Mouse (Mus musculus) CH12.LX (cell line): ENCODE results near the gene Dync2li1. TPM values are rescaled to one million over a fixed set of nuclear protein-coding genes. Genes with fewer than 3 reads are reported as not detected.

Experiments
- DNase-seq: peaks from one replicate; pipeline ENCODE4 v3.0.0-alpha.2; 2013; ENCODE audit errors: extremely low read depth
- H3K27ac ChIP-seq: 2 replicates; pipeline ENCODE4 v1.5.1; 2012; ENCODE audit warnings: low read depth, mild to moderate bottlenecking, control low read depth, moderate library complexity; ENCODE audit not compliant: insufficient read depth
- H3K27me3 ChIP-seq: replicated peaks from 2 replicates; pipeline ENCODE3; 2012; ENCODE audit warnings: inconsistent platforms
- H3K36me3 ChIP-seq, 2 experiments: replicated peaks in 1 of 2; 2 replicates each; pipeline versions ENCODE3 to v1.6.1; 2012; ENCODE audit warnings: inconsistent platforms in 1 of 2, low read length in 1 of 2, mild to moderate bottlenecking in 1 of 2, mixed read lengths in 1 of 2, moderate library complexity in 1 of 2; ENCODE audit not compliant: control insufficient read depth in 1 of 2, insufficient read depth in 1 of 2
- H3K4me1 ChIP-seq, 2 experiments: 2 replicates each; pipeline ENCODE4 v1.6.1; 2012; ENCODE audit warnings: inconsistent platforms in 1 of 2, moderate library complexity in 1 of 2; ENCODE audit not compliant: insufficient read depth in 2 of 2, control insufficient read depth in 1 of 2
- H3K4me2 ChIP-seq: 2 replicates; pipeline ENCODE4 v1.6.1; 2012; ENCODE audit warnings: low read depth, mild to moderate bottlenecking, control low read depth; ENCODE audit not compliant: poor library complexity, insufficient read depth, severe bottlenecking
- H3K4me3 ChIP-seq, 3 experiments: fragments of 150-350 bp in 1 of 3; sonication (generic) in 1 of 3; replicated peaks in 1 of 3; 2 replicates each; pipeline versions ENCODE3 to v1.5.1; 2011 to 2012; ENCODE audit warnings: low read depth in 2 of 3, low read length in 2 of 3, mild to moderate bottlenecking in 2 of 3, moderate library complexity in 2 of 3, control low read depth in 1 of 3, improper control_type of control experiment in 1 of 3, inconsistent platforms in 1 of 3, mixed read lengths in 1 of 3; ENCODE audit not compliant: poor library complexity in 1 of 3
- H3K79me2 ChIP-seq: replicated peaks from 2 replicates; pipeline ENCODE4 v1.6.1; 2012; ENCODE audit warnings: mild to moderate bottlenecking, moderate library complexity; ENCODE audit not compliant: control insufficient read depth, poor library complexity, insufficient read depth, severe bottlenecking; ENCODE audit errors: extremely low read depth
- H3K9ac ChIP-seq: 2 replicates; pipeline ENCODE4 v1.6.1; 2012; ENCODE audit warnings: low read depth, mild to moderate bottlenecking, control low read depth, moderate library complexity; ENCODE audit not compliant: insufficient read depth
- H3K9me3 ChIP-seq: replicated peaks from 2 replicates; pipeline ENCODE3; 2012; ENCODE audit warnings: low read length, inconsistent platforms, mixed read lengths
- CHD2 ChIP-seq: IDR thresholded peaks from 2 replicates; pipeline ENCODE4 v1.6.1; 2011; ENCODE audit warnings: low read length, improper control_type of control experiment
- CTCF ChIP-seq, 2 experiments: IDR thresholded peaks in 1 of 2; conservative IDR thresholded peaks in 1 of 2; 2 replicates each; pipeline ENCODE4 v1.5.1; 2011 to 2012; ENCODE audit warnings: low read depth in 2 of 2, low read length in 2 of 2, improper control_type of control experiment in 1 of 2, inconsistent platforms in 1 of 2, mild to moderate bottlenecking in 1 of 2, moderate library complexity in 1 of 2
- HCFC1 ChIP-seq: IDR thresholded peaks from 2 replicates; pipeline ENCODE4 v1.6.1; 2012; ENCODE audit warnings: low read depth, mild to moderate bottlenecking, inconsistent platforms, low read length, improper control_type of control experiment
- IRF4 ChIP-seq: IDR thresholded peaks from 2 replicates; pipeline ENCODE4 v1.6.1; 2014; ENCODE audit warnings: low read depth, mild to moderate bottlenecking, inconsistent platforms, low read length, improper control_type of control experiment
- KAT2A ChIP-seq: IDR thresholded peaks from 2 replicates; pipeline ENCODE4 v1.6.1; 2012; ENCODE audit warnings: low read length, improper control_type of control experiment, inconsistent platforms; ENCODE audit not compliant: insufficient replicate concordance
- MAX ChIP-seq: IDR thresholded peaks from 2 replicates; pipeline ENCODE4 v1.6.1; 2011; ENCODE audit warnings: low read length, improper control_type of control experiment
- MAZ ChIP-seq: IDR thresholded peaks from 2 replicates; pipeline ENCODE4 v1.6.1; 2012; ENCODE audit warnings: low read depth, mild to moderate bottlenecking, inconsistent platforms, low read length, improper control_type of control experiment, moderate library complexity
- MEF2A ChIP-seq: IDR thresholded peaks from 2 replicates; pipeline ENCODE4 v1.6.1; 2014; ENCODE audit warnings: low read depth, mild to moderate bottlenecking, inconsistent platforms, low read length, improper control_type of control experiment, borderline replicate concordance
- MXI1 ChIP-seq: IDR thresholded peaks from 2 replicates; pipeline ENCODE4 v1.6.1; 2011; ENCODE audit warnings: mild to moderate bottlenecking, low read depth, low read length, improper control_type of control experiment
- MYC ChIP-seq: IDR thresholded peaks from 2 replicates; pipeline ENCODE4 v1.6.1; 2011; ENCODE audit warnings: low read depth, mild to moderate bottlenecking, improper control_type of control experiment, low read length
- RAD21 ChIP-seq: IDR thresholded peaks from 2 replicates; pipeline ENCODE4 v1.6.1; 2011; ENCODE audit warnings: low read depth, mild to moderate bottlenecking, low read length, improper control_type of control experiment, moderate library complexity
- SIN3A ChIP-seq: IDR thresholded peaks from 2 replicates; pipeline ENCODE4 v1.6.1; 2012; ENCODE audit warnings: low read length, improper control_type of control experiment, inconsistent platforms
- TBP ChIP-seq: conservative IDR thresholded peaks from 2 replicates; pipeline ENCODE4 v1.6.1; 2011; ENCODE audit warnings: low read depth, low read length, improper control_type of control experiment
- TCF12 ChIP-seq: IDR thresholded peaks from 2 replicates; pipeline ENCODE4 v1.6.1; 2014; ENCODE audit warnings: low read depth, mild to moderate bottlenecking, inconsistent platforms, low read length, improper control_type of control experiment
- UBTF ChIP-seq: IDR thresholded peaks from 2 replicates; pipeline ENCODE4 v1.6.1; 2012; ENCODE audit warnings: low read depth, mild to moderate bottlenecking, inconsistent platforms, low read length, improper control_type of control experiment, moderate library complexity
- ZC3H11A ChIP-seq: IDR thresholded peaks from 2 replicates; pipeline ENCODE4 v1.6.1; 2012; ENCODE audit warnings: low read depth, mild to moderate bottlenecking, inconsistent platforms, low read length, improper control_type of control experiment
- ZKSCAN1 ChIP-seq: IDR thresholded peaks from 2 replicates; pipeline ENCODE4 v1.6.1; 2012; ENCODE audit warnings: low read depth, inconsistent platforms, low read length, improper control_type of control experiment, borderline replicate concordance
- ZMIZ1 ChIP-seq: IDR thresholded peaks from 2 replicates; pipeline ENCODE4 v1.6.1; 2012; ENCODE audit warnings: low read depth, mild to moderate bottlenecking, inconsistent platforms, low read length, improper control_type of control experiment
- ZNF384 ChIP-seq: IDR thresholded peaks from 2 replicates; pipeline ENCODE4 v1.6.1; 2012; ENCODE audit warnings: low read depth, low read length, improper control_type of control experiment, inconsistent platforms
- dilution Hi-C: fragments of 300-500 bp; cut with MboI; formaldehyde crosslinking; loops from 2 replicates; pipeline ENCODE4 v1.14.3; 2020; ENCODE audit warnings: low sequenced_read_pairs; ENCODE audit not compliant: extremely low pct_unique_long_range_greater_than_20kb, extremely low pct_ligation_motif_present
- in situ Hi-C: fragments of 300-500 bp; cut with MboI; formaldehyde crosslinking; loops from 3 replicates; pipeline ENCODE4 v1.14.3; 2019; ENCODE audit warnings: low sequenced_read_pairs, low pct_ligation_motif_present, low pct_unique_long_range_greater_than_20kb, mixed read lengths
- polyA plus RNA-seq: library from polyadenylated mRNA; unstranded; fragments of >175 nt; gene quantifications from 2 replicates; pipeline ENCODE4 v1.2.1, GENCODE M21; 2012; ENCODE audit warnings: low read depth; ENCODE audit not compliant: insufficient read length
- total RNA-seq, 2 experiments: library from RNA; depleted of rRNA; stranded (reverse); fragments of 300-350 nt in 1 of 2; fragments of >200 nt in 1 of 2; gene quantifications; 2 replicates each; pipeline ENCODE4 v1.2.3; 2012 to 2014

Dync2li1 gene
- total and polyA plus RNA-seq, 3 experiments: 7.6 to 12.3 (median 11.7) TPM

DNA sequence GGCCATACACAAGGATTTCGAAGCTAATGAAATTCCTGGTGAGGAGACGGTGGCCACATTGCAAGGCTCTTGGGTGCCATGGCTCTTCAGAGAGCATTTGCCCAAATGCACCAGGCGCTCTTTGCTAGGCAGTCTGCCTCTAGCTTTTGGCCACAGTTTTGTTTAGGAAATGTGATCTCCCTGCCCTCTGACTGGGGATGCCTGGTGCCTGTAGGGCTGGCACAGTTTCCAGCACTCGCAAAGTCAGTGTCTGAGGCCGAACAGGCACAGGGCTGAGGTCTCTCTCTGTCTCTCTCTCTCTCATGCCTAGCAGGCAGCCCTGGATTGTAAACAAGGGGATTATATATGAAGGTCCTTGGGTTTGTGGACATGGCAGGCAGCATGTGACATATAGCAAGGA is 63.8 kb downstream of the Dync2li1 start:
- H3K27me3 ChIP-seq: no peaks in the 10 kb centered on the region
- no peaks in the 10 kb centered on the region for H3K9me3 ChIP-seq
- in situ Hi-C loops: no loop called here
- no peak overlapping the region for H3K4me3 ChIP-seq
- no peak for DNase-seq
- no peak overlapping the region for H3K9ac ChIP-seq
- 0 out of 4 replicates have a peak, but pooled peaks cover 0 to 2% of the 10 kb centered on the region in 2 experiments for H3K4me1 ChIP-seq
- TF ChIP-seq MXI1: no peak
- TF ChIP-seq MAZ: no peak
- TF ChIP-seq RAD21: no peak
- no peak for TF ChIP-seq ZMIZ1
- TF ChIP-seq ZNF384: no peak
- TF ChIP-seq MEF2A: no peak
- TF ChIP-seq SIN3A: no peak
- no peak for TF ChIP-seq ZC3H11A
- TF ChIP-seq IRF4: no peak
- TF ChIP-seq MYC: no peak
- no peak for TF ChIP-seq CHD2
- no peak for TF ChIP-seq HCFC1
- TF ChIP-seq MAX: no peak
- no peak for TF ChIP-seq CTCF (conservative IDR thresholded peaks at IDR 0.05 in 1 of 2, IDR thresholded peaks at IDR 0.05 in 1 of 2; ENCODE audit: low read depth in 2 of 2, low read length in 2 of 2)
- TF ChIP-seq TBP: no peak
- TF ChIP-seq KAT2A: no peak
- no peak for TF ChIP-seq ZKSCAN1
- TF ChIP-seq, all 38 proteins: peak for 0
- no peaks in the 10 kb centered on the region for H3K79me2 ChIP-seq
- H3K4me2 ChIP-seq: no peak overlapping the region
- no peak overlapping the region for H3K27ac ChIP-seq
- dilution Hi-C loops: no loop called here
- no peaks in the 10 kb centered on the region for H3K36me3 ChIP-seq

DNA sequence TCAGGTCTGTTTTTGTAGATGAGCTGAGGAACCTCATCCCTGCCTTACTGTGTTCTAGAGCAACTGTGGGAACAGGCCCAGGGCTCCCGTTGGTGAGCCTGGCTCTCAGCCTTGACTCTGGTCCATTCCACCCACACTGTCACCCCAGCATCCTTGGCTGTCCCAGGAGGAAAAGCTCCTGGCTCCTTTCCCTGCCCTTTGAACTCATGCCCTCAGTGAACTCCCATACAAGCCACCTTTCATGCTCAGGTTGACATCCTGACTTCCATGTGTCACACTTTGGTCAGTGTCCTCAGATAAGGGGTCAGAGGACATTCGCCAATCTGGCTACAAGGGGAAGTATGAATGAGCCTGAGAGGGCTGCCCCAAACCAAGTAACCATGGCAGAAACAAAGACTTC is 67.4 kb downstream of the Dync2li1 start:
- no peaks in the 10 kb centered on the region for H3K9me3 ChIP-seq
- peaks cover 10% of the 10 kb centered on the region for H3K27me3 ChIP-seq
- no peak for DNase-seq
- no peak overlapping the region for H3K4me2 ChIP-seq
- no peak overlapping the region for H3K27ac ChIP-seq
- H3K9ac ChIP-seq: no peak overlapping the region
- no peaks in the 10 kb centered on the region for H3K36me3 ChIP-seq
- H3K4me3 ChIP-seq: no peak overlapping the region
- H3K79me2 ChIP-seq: no peaks in the 10 kb centered on the region
- in situ Hi-C loops (no loop called here), dilution Hi-C loops (no loop called here)
- TF ChIP-seq UBTF (no peak), TCF12 (no peak)
- peaks cover 7 to 11% of the 10 kb centered on the region in 2 experiments; a peak in 3 of 4 replicates for H3K4me1 ChIP-seq
